Mouse (Mus musculus) myocyte (in vitro differentiated cells): ENCODE measurements around the gene 9930022D16Rik.

ENCODE experiments used
- MAX ChIP-seq: IDR thresholded peaks from one replicate; pipeline ENCODE4 v1.6.1; 2011; ENCODE audit warnings: low read depth, mild to moderate bottlenecking, control low read depth
- POLR2AphosphoS2 ChIP-seq: IDR thresholded peaks from one replicate; pipeline ENCODE4 v1.6.1; 2011; ENCODE audit warnings: low read depth, control low read depth; ENCODE audit not compliant: insufficient read length

- TF ChIP-seq MAX (no peak), POLR2AphosphoS2 (no peak)
These were observed 13.6 kb downstream of the 9930022D16Rik start for GRCm38 (mm10) chr11:109427353-109427752.
